Mouse (Mus musculus) stomach, postnatal 0 days (tissue): ENCODE data around the gene Adpgk.

Experiments used
- CTCF ChIP-seq: IDR thresholded peaks from 2 replicates; pipeline ENCODE4 v1.5.1; 2016; ENCODE audit warnings: antibody characterized with exemption, low read depth, mild to moderate bottlenecking, moderate library complexity
- EP300 ChIP-seq: optimal IDR thresholded peaks from 2 replicates; pipeline ENCODE3; 2016; ENCODE audit warnings: antibody characterized with exemption

DNA sequence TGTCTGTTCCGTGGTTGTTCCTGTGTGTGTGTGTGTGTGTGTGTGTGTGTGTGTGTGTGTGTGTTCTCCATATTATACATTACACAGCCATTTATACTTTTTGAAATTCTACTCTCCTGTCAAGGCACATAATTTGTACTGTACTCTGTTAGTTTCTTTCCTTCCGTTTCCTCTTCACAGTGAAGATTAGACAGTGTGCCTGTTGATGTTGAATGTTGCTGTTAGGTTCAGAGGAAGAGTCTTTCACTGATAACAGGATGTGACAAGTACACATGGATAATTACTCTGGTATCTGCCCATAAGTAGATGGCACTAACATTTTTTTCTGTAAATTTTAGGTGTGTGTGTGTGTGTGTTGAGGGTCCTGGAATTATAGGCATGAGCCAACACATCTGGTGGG, 5.1 kb downstream of the Adpgk start:
- TF ChIP-seq CTCF, result no peak
- TF ChIP-seq EP300, result no peak
